Mouse (Mus musculus) limb, embryonic 15.5 days (tissue): ENCODE data around the gene Fbxl21. TPM values are rescaled to one million over a fixed set of nuclear protein-coding genes. Genes with fewer than 3 reads are reported as not detected.

Source experiments
- ATAC-seq: fragments of 200-750 bp; cut with Nextera tagmentation; 2 replicates; pipeline ENCODE4 v1.8.0; 2017; ENCODE audit warnings: low read depth, moderate TSS enrichment; ENCODE audit not compliant: insufficient number of reproducible peaks, low FRiP score, low TSS enrichment
- H3K27ac ChIP-seq: fragments of 300-500 bp; sonication (generic); 2 replicates; pipeline ENCODE4 v1.5.1; 2015; ENCODE audit warnings: moderate library complexity, mild to moderate bottlenecking, inconsistent platforms
- H3K27me3 ChIP-seq: fragments of 300-500 bp; sonication (generic); 2 replicates; pipeline ENCODE4 v1.6.1; 2015; ENCODE audit warnings: inconsistent platforms
- H3K36me3 ChIP-seq: fragments of 300-500 bp; sonication (generic); 2 replicates; pipeline ENCODE4 v1.6.1; 2015; ENCODE audit warnings: inconsistent platforms
- H3K4me1 ChIP-seq: fragments of 300-500 bp; sonication (generic); 2 replicates; pipeline ENCODE4 v1.6.1; 2015; ENCODE audit warnings: inconsistent platforms
- H3K4me2 ChIP-seq: fragments of 300-500 bp; sonication (generic); 2 replicates; pipeline ENCODE4 v1.6.1; 2015; ENCODE audit warnings: mild to moderate bottlenecking, inconsistent platforms
- H3K4me3 ChIP-seq: fragments of 300-500 bp; sonication (generic); 2 replicates; pipeline ENCODE4 v1.5.1; 2015; ENCODE audit warnings: mild to moderate bottlenecking, inconsistent platforms
- H3K9ac ChIP-seq: fragments of 300-500 bp; sonication (generic); 2 replicates; pipeline ENCODE4 v1.6.1; 2015; ENCODE audit warnings: inconsistent platforms
- H3K9me3 ChIP-seq: fragments of 300-500 bp; sonication (generic); 2 replicates; pipeline ENCODE4 v1.6.1; 2016; ENCODE audit warnings: inconsistent platforms
- WGBS: fragments of 180-500 bp; shearing (Covaris S2); methylation state at CpG from one replicate; pipeline ENCODE4 v1.1.7; 2015; 5-methylcytosine and 5-hydroxymethylcytosine counted together
- polyA plus RNA-seq: library from polyadenylated mRNA; unstranded; fragments of >200 nt; fragmentation: Nextera tagmentation; extraction: Ambion mirVana; gene quantifications from 2 replicates; pipeline ENCODE4 v1.2.1, GENCODE M21; 2015

Fbxl21 gene
- polyA plus RNA-seq, 1 experiment from 2014 or later, result 1.7 TPM

DNA sequence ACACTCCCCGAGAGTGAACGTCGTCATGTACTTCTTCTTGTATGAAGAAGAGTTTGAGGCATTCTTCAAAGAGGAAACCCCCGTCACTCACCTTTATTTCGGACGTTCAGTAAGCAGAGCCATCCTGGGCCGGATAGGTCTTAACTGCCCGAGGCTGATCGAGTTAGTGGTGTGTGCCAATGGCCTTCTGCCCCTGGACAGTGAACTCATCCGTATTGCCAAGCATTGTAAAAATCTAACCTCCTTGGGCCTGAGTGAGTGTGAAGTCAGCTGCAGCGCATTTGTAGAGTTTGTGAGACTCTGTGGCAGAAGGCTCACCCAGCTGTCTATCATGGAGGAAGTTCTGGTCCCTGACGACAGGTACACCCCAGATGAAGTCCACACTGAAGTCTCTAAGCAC lies 14.8 kb downstream of the Fbxl21 start:
- H3K9ac ChIP-seq, result no peak overlapping the region
- no peak overlapping the region for H3K4me2 ChIP-seq
- no peak overlapping the region for H3K27ac ChIP-seq
- H3K4me3 ChIP-seq, result no peak overlapping the region
- 82% methylated on average over 12 of the region's 12 CpGs for WGBS
- no peaks in the 10 kb centered on the region for H3K27me3 ChIP-seq
- no peaks in the 10 kb centered on the region for H3K4me1 ChIP-seq
- no peaks in the 10 kb centered on the region for H3K36me3 ChIP-seq
- no peak for ATAC-seq
- no peaks in the 10 kb centered on the region; the same call in 1 of the 2 replicates for H3K9me3 ChIP-seq

DNA sequence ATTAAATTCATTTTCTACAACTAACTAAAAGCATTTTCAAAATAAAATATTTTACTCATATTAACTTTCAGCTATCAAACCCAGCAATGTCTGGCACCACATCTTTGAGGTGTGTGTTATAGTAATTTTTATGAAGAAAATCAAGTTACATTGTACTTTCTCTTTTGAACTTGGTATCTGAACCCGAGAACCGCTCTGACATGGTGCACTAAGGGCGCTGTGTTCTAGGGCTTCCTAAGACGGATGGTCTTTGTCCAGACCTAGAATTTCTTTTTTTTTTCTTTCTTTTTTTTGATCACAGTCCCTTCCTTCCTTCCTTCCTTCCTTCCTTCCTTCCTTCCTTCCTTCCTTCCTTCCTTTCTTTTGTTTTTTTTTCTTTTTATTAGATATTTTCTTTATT lies 17.6 kb downstream of the Fbxl21 start:
- no peaks in the 10 kb centered on the region for H3K9me3 ChIP-seq
- no peak for ATAC-seq
- 91% methylated on average over 4 of the region's 4 CpGs for WGBS
- no peak overlapping the region for H3K9ac ChIP-seq
- no peaks in the 10 kb centered on the region for H3K4me1 ChIP-seq
- H3K27me3 ChIP-seq, result no peaks in the 10 kb centered on the region
- no peaks in the 10 kb centered on the region for H3K36me3 ChIP-seq
- H3K4me2 ChIP-seq, result no peak overlapping the region
- no peak overlapping the region for H3K4me3 ChIP-seq
- no peak overlapping the region for H3K27ac ChIP-seq

DNA sequence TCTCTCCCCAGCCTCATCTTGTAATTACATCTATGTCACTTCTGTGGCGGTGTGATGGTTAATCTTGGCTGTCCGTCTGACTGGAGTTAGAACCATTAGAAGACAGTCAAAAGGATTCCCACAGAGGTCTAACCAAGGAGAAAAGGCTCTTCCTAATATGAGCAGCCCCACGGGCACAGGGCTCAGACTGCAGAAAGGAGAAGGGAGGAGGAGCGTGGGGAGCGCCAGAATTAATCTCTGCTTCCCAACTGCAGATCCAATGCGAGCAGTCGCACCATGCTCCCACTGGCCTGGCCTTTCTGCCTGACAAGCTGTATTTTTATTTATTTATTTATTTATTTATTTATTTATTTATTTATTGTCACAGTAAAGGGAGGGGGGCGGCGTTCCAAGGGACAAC lies 21.5 kb downstream of the Fbxl21 start:
- no peak overlapping the region for H3K9ac ChIP-seq
- H3K4me1 ChIP-seq, result no peaks in the 10 kb centered on the region
- no peak overlapping the region for H3K27ac ChIP-seq
- H3K4me3 ChIP-seq, result no peak overlapping the region
- 71% methylated on average over 9 of the region's 9 CpGs for WGBS
- H3K4me2 ChIP-seq, result no peak overlapping the region
- H3K27me3 ChIP-seq, result no peaks in the 10 kb centered on the region
- no peaks in the 10 kb centered on the region for H3K9me3 ChIP-seq
- no peaks in the 10 kb centered on the region for H3K36me3 ChIP-seq
- ATAC-seq, result no peak

GRCm38 (mm10) chr13:56544956-56545355 lies 22.7 kb downstream of the Fbxl21 start:
- ATAC-seq, result no peak
- H3K9ac ChIP-seq, result no peak overlapping the region
- H3K27ac ChIP-seq, result no peak overlapping the region
- no peaks in the 10 kb centered on the region for H3K36me3 ChIP-seq
- no peak overlapping the region for H3K4me3 ChIP-seq
- 39% methylated on average over 3 of the region's 3 CpGs for WGBS
- H3K27me3 ChIP-seq, result no peaks in the 10 kb centered on the region
- H3K4me1 ChIP-seq, result no peaks in the 10 kb centered on the region
- H3K4me2 ChIP-seq, result no peak overlapping the region
- no peaks in the 10 kb centered on the region for H3K9me3 ChIP-seq

GRCm38 (mm10) chr13:56548401-56548800 lies 26.1 kb downstream of the Fbxl21 start, which contains the start of gene Lect2:
Gene Lect2 (minus strand): TSS chr13:56548502.
- Histone ChIP-seq H3K36me3 (no peaks in the 10 kb centered on the region), H3K4me1 (no peaks in the 10 kb centered on the region), H3K27me3 (no peaks in the 10 kb centered on the region), H3K9me3 (no peaks in the 10 kb centered on the region), H3K4me3 (no peak within 1 kb of the TSS), H3K9ac (no peak within 1 kb of the TSS), H3K27ac (no peak within 1 kb of the TSS), H3K4me2 (no peak within 1 kb of the TSS)
- 76% methylated on average over 9 of the region's 9 CpGs for WGBS
- ATAC-seq, result no peak

- H3K27me3 ChIP-seq, result no peaks in the 10 kb centered on the region
- no peak overlapping the region for H3K4me3 ChIP-seq
- no peaks in the 10 kb centered on the region for H3K9me3 ChIP-seq
- no peaks in the 10 kb centered on the region for H3K36me3 ChIP-seq
- WGBS, result 52% methylated on average over 4 of the region's 4 CpGs
- no peak for ATAC-seq
- H3K4me1 ChIP-seq, result no peaks in the 10 kb centered on the region
- H3K4me2 ChIP-seq, result no peak overlapping the region
- no peak overlapping the region for H3K27ac ChIP-seq
- no peak overlapping the region for H3K9ac ChIP-seq
Measured at GRCm38 (mm10) chr13:56549364-56549763, 27.1 kb downstream of the Fbxl21 start.

GRCm38 (mm10) chr13:56550574-56550973 lies 28.3 kb downstream of the Fbxl21 start:
- Histone ChIP-seq H3K27ac (no peak overlapping the region), H3K9me3 (no peaks in the 10 kb centered on the region), H3K9ac (no peak overlapping the region), H3K4me3 (no peak overlapping the region), H3K36me3 (no peaks in the 10 kb centered on the region), H3K4me1 (no peaks in the 10 kb centered on the region), H3K4me2 (no peak overlapping the region), H3K27me3 (no peaks in the 10 kb centered on the region)
- no peak for ATAC-seq
- 23% methylated on average over 1 of the region's 1 CpGs for WGBS

- Histone ChIP-seq H3K9ac (no peak overlapping the region), H3K4me1 (peaks cover 2% of the 10 kb centered on the region; the same call in 1 of the 2 replicates), H3K36me3 (no peaks in the 10 kb centered on the region), H3K27me3 (no peaks in the 10 kb centered on the region), H3K27ac (no peak overlapping the region), H3K4me3 (no peak overlapping the region), H3K4me2 (no peak overlapping the region), H3K9me3 (no peaks in the 10 kb centered on the region)
- WGBS, result 68% methylated on average over 6 of the region's 6 CpGs
- no peak for ATAC-seq
Measured at GRCm38 (mm10) chr13:56551661-56552060, 29.4 kb downstream of the Fbxl21 start.

GRCm38 (mm10) chr13:56553923-56554322 lies 31.7 kb downstream of the Fbxl21 start:
- no peak overlapping the region for H3K4me2 ChIP-seq
- no peak overlapping the region for H3K9ac ChIP-seq
- H3K27me3 ChIP-seq, result no peaks in the 10 kb centered on the region
- ATAC-seq, result no peak
- no peak overlapping the region for H3K27ac ChIP-seq
- no peaks in the 10 kb centered on the region for H3K9me3 ChIP-seq
- no peak overlapping the region for H3K4me3 ChIP-seq
- H3K4me1 ChIP-seq, result peaks cover 2% of the 10 kb centered on the region; the same call in 1 of the 2 replicates
- 59% methylated on average over 2 of the region's 2 CpGs for WGBS
- H3K36me3 ChIP-seq, result no peaks in the 10 kb centered on the region

DNA sequence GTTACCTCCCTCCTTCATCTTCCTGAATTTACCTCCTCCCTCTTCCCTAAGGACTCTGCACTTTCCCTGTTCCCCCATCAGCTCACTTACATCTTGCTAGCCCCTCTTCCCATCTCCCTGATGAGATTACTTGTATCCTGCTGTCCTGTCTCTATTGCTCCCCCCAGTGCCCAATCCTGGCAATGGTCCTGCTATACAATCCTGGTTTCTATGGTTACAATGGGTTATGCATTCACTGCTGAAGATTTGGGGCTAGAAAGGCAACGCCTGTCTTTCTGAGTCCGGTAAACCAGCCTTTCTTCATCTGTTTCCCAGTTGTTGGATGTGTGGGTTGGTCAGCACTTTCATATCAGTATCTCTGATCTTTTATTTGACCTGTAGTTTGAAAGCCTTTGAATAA lies 32.1 kb downstream of the Fbxl21 start:
- WGBS, result 12% methylated on average over 2 of the region's 2 CpGs
- no peak for ATAC-seq
- Histone ChIP-seq H3K4me2 (no peak overlapping the region), H3K4me1 (peaks cover 2% of the 10 kb centered on the region; the same call in 1 of the 2 replicates), H3K27me3 (no peaks in the 10 kb centered on the region), H3K9ac (no peak overlapping the region), H3K27ac (no peak overlapping the region), H3K4me3 (no peak overlapping the region), H3K36me3 (no peaks in the 10 kb centered on the region), H3K9me3 (no peaks in the 10 kb centered on the region)

GRCm38 (mm10) chr13:56555957-56556356 lies 33.7 kb downstream of the Fbxl21 start:
- no peaks in the 10 kb centered on the region for H3K9me3 ChIP-seq
- H3K4me2 ChIP-seq, result no peak overlapping the region
- no peak for ATAC-seq
- WGBS, result 0% methylated on average over 1 of the region's 1 CpGs
- no peak overlapping the region for H3K27ac ChIP-seq
- no peak overlapping the region for H3K4me3 ChIP-seq
- H3K36me3 ChIP-seq, result no peaks in the 10 kb centered on the region
- no peak overlapping the region for H3K9ac ChIP-seq
- no peaks in the 10 kb centered on the region for H3K27me3 ChIP-seq
- H3K4me1 ChIP-seq, result peaks cover 2% of the 10 kb centered on the region; the same call in 1 of the 2 replicates

- Histone ChIP-seq H3K36me3 (no peaks in the 10 kb centered on the region), H3K4me2 (no peak overlapping the region), H3K9me3 (no peaks in the 10 kb centered on the region), H3K27ac (no peak overlapping the region), H3K9ac (no peak overlapping the region), H3K4me1 (peaks cover 2% of the 10 kb centered on the region; the same call in 1 of the 2 replicates), H3K27me3 (no peaks in the 10 kb centered on the region), H3K4me3 (no peak overlapping the region)
- ATAC-seq, result no peak
- 59% methylated on average over 3 of the region's 3 CpGs for whole genome bisulfite sequencing
Measured at GRCm38 (mm10) chr13:56556701-56557100, 34.4 kb downstream of the Fbxl21 start.

- no peak for ATAC-seq
- 50% methylated on average over 3 of the region's 3 CpGs for WGBS
- Histone ChIP-seq H3K4me3 (no peak overlapping the region), H3K9ac (no peak overlapping the region), H3K27ac (no peak overlapping the region), H3K4me1 (peaks cover 2% of the 10 kb centered on the region; the same call in 1 of the 2 replicates), H3K4me2 (no peak overlapping the region), H3K27me3 (no peaks in the 10 kb centered on the region), H3K9me3 (no peaks in the 10 kb centered on the region), H3K36me3 (no peaks in the 10 kb centered on the region)
Measured at GRCm38 (mm10) chr13:56558811-56559210, 36.5 kb downstream of the Fbxl21 start.
